Mouse (Mus musculus) MEL (cell line): Measurements from ENCODE around the gene Atad1.

Experiments used
- CTCF ChIP-seq, 3 experiments: IDR thresholded peaks in 2 of 3; conservative IDR thresholded peaks in 1 of 3; 2 replicates each; pipeline ENCODE4 v1.5.1; 2011 to 2012; ENCODE audit warnings: low read length in 3 of 3, low read depth in 2 of 3, mild to moderate bottlenecking in 2 of 3, improper control_type of control experiment in 1 of 3, inconsistent platforms in 1 of 3, mixed read lengths in 1 of 3, moderate library complexity in 1 of 3; ENCODE audit not compliant: control insufficient read depth in 1 of 3, insufficient read depth in 1 of 3, poor library complexity in 1 of 3, severe bottlenecking in 1 of 3
- EP300 ChIP-seq, 2 experiments: IDR thresholded peaks; 2 replicates each; pipeline ENCODE4 v1.6.1; 2011; ENCODE audit warnings: improper control_type of control experiment in 2 of 2, low read length in 2 of 2, low read depth in 1 of 2, mild to moderate bottlenecking in 1 of 2
- ETS1 ChIP-seq: IDR thresholded peaks from 2 replicates; pipeline ENCODE4 v1.6.1; 2012; ENCODE audit warnings: low read depth, mild to moderate bottlenecking, inconsistent platforms, low read length, improper control_type of control experiment, moderate library complexity
- GABPA ChIP-seq: IDR thresholded peaks from 2 replicates; pipeline ENCODE4 v1.6.1; 2012; ENCODE audit warnings: low read depth, mild to moderate bottlenecking, inconsistent platforms, low read length, improper control_type of control experiment, moderate library complexity
- GATA1 ChIP-seq: IDR thresholded peaks from 2 replicates; pipeline ENCODE4 v1.6.1; 2011; ENCODE audit warnings: low read depth, low read length, improper control_type of control experiment
- MAX ChIP-seq: IDR thresholded peaks from 2 replicates; pipeline ENCODE4 v1.6.1; 2011; ENCODE audit warnings: low read length, improper control_type of control experiment
- MAZ ChIP-seq: IDR thresholded peaks from 2 replicates; pipeline ENCODE4 v1.6.1; 2012; ENCODE audit warnings: low read depth, mild to moderate bottlenecking, inconsistent platforms, low read length, improper control_type of control experiment
- POLR2A ChIP-seq, 2 experiments: IDR thresholded peaks; 2 replicates each; pipeline ENCODE4 v1.6.1; 2011 to 2012; ENCODE audit warnings: low read length in 2 of 2, mild to moderate bottlenecking in 2 of 2, control low read depth in 1 of 2, improper control_type of control experiment in 1 of 2, low read depth in 1 of 2, moderate library complexity in 1 of 2; ENCODE audit not compliant: control insufficient read depth in 1 of 2, insufficient read depth in 1 of 2, poor library complexity in 1 of 2
- POLR2AphosphoS2 ChIP-seq: IDR thresholded peaks from 2 replicates; pipeline ENCODE4 v1.6.1; 2011; ENCODE audit warnings: low read length, improper control_type of control experiment
- RCOR1 ChIP-seq: IDR thresholded peaks from 2 replicates; pipeline ENCODE4 v1.6.1; 2012; ENCODE audit warnings: low read depth, mild to moderate bottlenecking, inconsistent platforms, low read length, improper control_type of control experiment
- SMC3 ChIP-seq: IDR thresholded peaks from 2 replicates; pipeline ENCODE4 v1.6.1; 2011; ENCODE audit warnings: low read depth, low read length, improper control_type of control experiment

DNA sequence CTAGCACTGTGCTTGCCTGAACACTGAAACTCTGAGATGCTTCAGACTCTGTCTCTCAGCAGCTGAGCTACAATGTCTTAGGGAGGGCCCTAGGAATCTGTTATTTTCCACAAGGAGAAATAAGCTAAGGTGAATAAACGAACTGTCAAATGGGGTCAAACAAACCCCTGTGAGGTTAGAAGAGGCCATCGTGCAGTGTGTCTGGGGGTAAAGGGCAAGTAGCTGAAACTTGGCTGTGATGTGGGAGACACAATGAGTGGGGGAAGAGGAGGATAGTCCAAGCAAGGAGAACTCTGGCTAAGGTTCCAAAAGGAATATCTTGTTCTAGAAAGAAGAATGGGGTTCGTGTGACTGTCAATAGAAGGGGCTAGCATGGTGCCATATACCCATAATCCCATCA, 117.4 kb downstream of the Atad1 start:
- TF ChIP-seq MAX (no peak), EP300 (IDR thresholded peaks at IDR 0.05; ENCODE audit: low read depth in 1 of 2, low read length in 2 of 2) (no peak), POLR2A (IDR thresholded peaks at IDR 0.05; ENCODE audit: control insufficient read depth in 1 of 2, insufficient read depth in 1 of 2, low read depth in 1 of 2, low read length in 2 of 2, poor library complexity in 1 of 2) (no peak), GATA1 (no peak), RCOR1 (no peak), MAZ (no peak), POLR2AphosphoS2 (no peak), GABPA (no peak), CTCF (IDR thresholded peaks at IDR 0.05 in 2 of 3, conservative IDR thresholded peaks at IDR 0.05 in 1 of 3; ENCODE audit: control insufficient read depth in 1 of 3, insufficient read depth in 1 of 3, low read depth in 2 of 3, low read length in 3 of 3, poor library complexity in 1 of 3, severe bottlenecking in 1 of 3) (no peak), ETS1 (no peak), SMC3 (no peak)
